Mouse (Mus musculus) right cerebral cortex, postnatal 36 days (tissue): ENCODE measurements around the gene Chil1.

Experiments used
- DNase-seq, 2 experiments: peaks; one replicate each; pipeline ENCODE4 v3.0.0; 2022; ENCODE audit warnings: low spot score in 2 of 2, mixed read lengths in 1 of 2

Chil1 gene

GRCm38 (mm10) chr1:134182025-134182424 is at the start of gene Chil1:
TSS of gene Chil1 (plus strand) at chr1:134182176.
- no peak for DNase-seq

GRCm38 (mm10) chr1:134133316-134133715 is 48.7 kb upstream of the Chil1 start:
- no peak for DNase-seq

- no peak for DNase-seq
Measured at GRCm38 (mm10) chr1:134136351-134136750, 45.6 kb upstream of the Chil1 start.

GRCm38 (mm10) chr1:134138424-134138823 is 43.6 kb upstream of the Chil1 start:
- DNase-seq = no peak

GRCm38 (mm10) chr1:134142363-134142794 is 39.6 kb upstream of the Chil1 start:
- DNase-seq = no peak

- DNase-seq = peak; percentile 58 to 60
Measured at GRCm38 (mm10) chr1:134146066-134146465, 35.9 kb upstream of the Chil1 start.

GRCm38 (mm10) chr1:134150076-134150475 is 31.9 kb upstream of the Chil1 start:
- DNase-seq = no peak

GRCm38 (mm10) chr1:134150745-134151144 is 31.2 kb upstream of the Chil1 start:
- no peak for DNase-seq

GRCm38 (mm10) chr1:134151655-134152412 is 30.1 kb upstream of the Chil1 start:
- DNase-seq = peak; percentile 43 to 47

GRCm38 (mm10) chr1:134152626-134153590 is 29.1 kb upstream of the Chil1 start:
- DNase-seq = no peak

- DNase-seq = no peak
Measured at GRCm38 (mm10) chr1:134154121-134154520, 27.9 kb upstream of the Chil1 start.

- no peak for DNase-seq
Measured at GRCm38 (mm10) chr1:134154655-134155054, 27.3 kb upstream of the Chil1 start.

- DNase-seq = no peak
Measured at GRCm38 (mm10) chr1:134160404-134160803, 21.6 kb upstream of the Chil1 start.

GRCm38 (mm10) chr1:134161399-134161798 is 20.6 kb upstream of the Chil1 start:
- no peak for DNase-seq

GRCm38 (mm10) chr1:134162510-134163225 is 19.3 kb upstream of the Chil1 start:
- no peak for DNase-seq

- DNase-seq = no peak
Measured at GRCm38 (mm10) chr1:134163476-134163875, 18.5 kb upstream of the Chil1 start.

GRCm38 (mm10) chr1:134164454-134164853 is 17.5 kb upstream of the Chil1 start:
- no peak for DNase-seq

- no peak for DNase-seq
Measured at GRCm38 (mm10) chr1:134166547-134166946, 15.4 kb upstream of the Chil1 start.

- peak in 1 of 2 experiments; percentile 42 for DNase-seq
Measured at GRCm38 (mm10) chr1:134167416-134168305, 14.3 kb upstream of the Chil1 start.

GRCm38 (mm10) chr1:134168567-134168966 is 13.4 kb upstream of the Chil1 start:
- no peak for DNase-seq
